Mouse (Mus musculus): Measurements from ENCODE around the gene Gcgr.
"Not testable (repeated sequence)": the region's sequence is repeated elsewhere in the genome, so short reads cannot be mapped to it uniquely, and the experiment has no call there.

Gene Gcgr

DNA sequence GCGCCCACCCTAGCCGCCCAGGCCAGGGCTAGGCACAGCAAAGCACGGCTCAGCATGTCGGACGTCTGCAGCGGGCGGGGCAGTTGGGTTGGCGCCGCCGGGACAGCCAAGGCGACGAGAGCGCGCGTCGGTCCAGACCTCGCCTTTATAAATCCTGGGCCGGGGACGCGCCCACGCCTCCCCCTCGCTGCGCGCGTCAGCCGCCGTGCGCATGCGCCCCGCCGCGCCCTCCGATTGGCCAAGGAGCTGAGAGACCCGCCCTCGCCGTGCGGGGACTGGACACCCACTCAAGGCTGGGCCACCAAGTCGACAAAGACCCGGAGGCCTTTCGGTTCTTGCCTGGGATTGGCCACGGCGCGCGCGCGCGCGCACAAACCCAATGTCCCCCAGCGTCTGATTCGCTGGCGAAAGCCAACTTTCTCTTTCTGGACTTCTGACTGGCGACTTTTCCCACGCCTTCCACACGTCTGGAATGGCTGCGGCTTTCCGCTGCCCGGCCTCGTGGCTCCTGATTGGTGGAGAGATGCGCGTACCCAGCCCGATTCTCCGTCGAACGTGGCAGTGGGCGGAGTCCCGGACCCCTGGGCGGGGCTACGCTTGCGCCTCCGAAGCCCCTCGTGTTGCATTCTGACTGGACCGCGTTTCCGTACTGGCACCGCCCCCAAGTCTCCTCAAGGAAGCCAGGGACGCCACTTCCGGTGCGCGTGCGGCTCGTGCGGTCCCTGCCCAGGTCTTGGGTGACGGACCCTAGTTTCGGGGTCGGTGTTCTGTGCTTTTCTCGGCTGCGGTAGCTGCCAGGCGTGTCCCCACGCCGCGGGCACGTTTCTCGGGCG, 42.5 kb downstream of the Gcgr start, which contains the start of gene P4hb:
Gene P4hb (minus strand): TSS at position 502 of the 833 bp plus-strand sequence.
- DNase-seq, result peak; percentile 100

DNA sequence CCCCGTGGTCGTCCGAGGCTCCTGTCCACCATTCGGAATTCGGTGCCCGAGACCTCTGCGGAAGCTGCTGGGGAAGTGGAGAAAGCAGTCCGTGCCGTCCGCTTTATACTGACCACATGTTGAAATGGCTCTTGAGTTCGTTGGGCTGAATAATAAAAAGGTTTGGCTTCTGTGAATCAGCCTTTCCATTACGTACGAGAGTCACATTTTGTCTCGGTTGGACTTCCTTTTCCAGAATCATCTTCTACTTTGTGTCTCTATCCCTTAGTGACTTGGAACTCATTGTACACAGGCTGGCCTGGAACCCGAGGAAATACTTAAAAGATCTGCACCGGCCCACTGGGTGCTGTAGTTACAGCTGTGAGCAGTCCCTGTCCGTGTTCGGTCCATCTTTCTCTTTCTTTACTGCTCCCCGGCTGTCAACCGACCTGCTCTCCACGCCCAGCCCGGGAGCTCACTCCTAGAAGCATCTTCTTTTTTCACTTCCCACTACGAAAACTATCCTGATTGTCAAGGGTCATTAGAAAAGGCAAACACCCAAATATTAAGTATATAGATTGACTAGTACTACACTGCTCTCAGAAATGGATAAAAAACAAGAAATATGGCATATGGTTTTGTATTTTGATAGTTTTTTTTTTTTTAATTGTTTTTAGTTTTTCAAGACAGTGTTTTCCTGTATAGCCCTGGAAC, 43.2 kb downstream of the Gcgr start:
- peak; percentile 31 for DNase-seq

DNA sequence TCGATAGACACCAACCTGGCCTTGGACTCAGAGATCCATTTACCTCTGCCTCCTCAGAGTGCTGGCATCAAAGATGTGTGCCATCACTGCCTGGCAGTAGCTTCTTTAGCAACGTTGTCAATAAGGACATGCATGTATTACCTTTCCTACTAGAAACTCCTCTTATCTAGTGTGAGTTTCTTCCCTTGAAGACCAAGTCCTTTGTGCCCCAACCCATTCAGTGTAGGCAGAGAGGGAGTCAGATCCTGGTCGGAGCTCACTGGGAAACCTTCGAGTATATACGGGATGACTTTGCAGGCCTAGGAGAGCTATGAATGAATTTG, 43.7 kb downstream of the Gcgr start:
- DNase-seq, result no peak

DNA sequence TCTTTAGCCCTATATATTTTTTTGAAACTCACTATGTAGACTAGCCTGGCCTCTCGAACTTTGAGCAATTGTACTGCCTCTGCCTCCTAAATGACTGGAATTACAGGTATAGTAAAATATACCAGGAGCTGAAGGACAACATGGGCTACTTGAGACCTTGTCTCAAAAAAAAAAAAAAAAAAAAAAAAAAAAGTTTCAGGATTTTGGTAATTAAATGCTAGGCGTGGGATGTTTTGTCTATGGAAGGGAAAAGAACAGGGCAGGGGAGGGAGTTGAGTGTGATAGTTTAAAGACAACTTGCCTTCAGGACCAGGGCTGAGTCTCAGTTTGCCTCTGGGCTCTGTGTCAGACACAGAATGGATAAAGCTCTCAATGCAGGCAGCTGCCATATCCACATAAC, 44.5 kb downstream of the Gcgr start:
- DNase-seq, result no peak

DNA sequence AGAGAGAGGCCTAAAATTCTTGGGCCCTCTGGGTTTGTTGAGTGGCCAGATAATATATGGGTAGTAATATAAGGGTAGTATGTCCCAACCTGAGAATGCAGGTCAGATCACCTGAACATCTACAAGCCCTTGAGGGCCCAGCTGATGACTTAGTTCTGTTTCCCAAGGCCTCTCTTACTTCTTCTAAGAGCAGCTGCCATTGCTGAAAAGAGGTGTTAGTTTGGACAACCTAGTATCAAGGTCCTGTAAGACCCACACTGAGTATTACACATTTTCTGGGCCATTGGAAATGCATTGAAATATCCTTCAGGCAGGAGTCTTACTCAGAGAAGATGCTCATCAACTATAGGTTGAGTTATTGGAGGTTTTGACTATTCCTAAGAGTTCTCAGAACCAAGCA, 45.4 kb downstream of the Gcgr start:
- no peak for DNase-seq

DNA sequence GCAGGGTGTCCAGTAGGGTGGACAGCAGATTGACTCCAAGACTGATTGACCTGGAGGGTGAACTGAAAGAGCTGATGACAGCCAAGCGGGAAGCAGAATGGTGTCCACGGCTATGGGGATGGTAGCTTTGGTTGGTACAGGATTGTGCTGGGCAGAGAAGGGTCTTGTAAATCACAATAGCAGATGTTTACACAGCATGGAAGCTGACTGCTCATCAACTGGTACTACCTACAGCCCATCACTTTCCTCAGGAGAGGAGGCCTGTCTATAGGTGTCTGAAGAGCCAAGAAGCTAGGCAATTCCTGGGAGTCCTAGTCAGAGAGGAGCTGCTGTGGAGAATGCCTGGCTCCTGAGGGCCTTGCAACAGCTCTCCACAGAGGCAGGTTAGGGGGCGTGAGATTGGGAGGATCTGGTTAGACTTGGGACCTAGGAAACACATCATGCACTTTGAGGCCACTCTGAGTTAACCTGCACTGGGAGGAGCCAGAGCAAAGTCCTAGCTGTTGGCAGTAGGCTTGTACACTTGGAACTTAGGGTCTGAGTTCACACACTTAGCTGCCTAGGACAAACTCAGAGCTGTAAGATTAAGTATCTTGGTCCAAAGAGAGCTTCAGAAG, 46.0 kb downstream of the Gcgr start:
- peak; percentile 69 for DNase-seq

DNA sequence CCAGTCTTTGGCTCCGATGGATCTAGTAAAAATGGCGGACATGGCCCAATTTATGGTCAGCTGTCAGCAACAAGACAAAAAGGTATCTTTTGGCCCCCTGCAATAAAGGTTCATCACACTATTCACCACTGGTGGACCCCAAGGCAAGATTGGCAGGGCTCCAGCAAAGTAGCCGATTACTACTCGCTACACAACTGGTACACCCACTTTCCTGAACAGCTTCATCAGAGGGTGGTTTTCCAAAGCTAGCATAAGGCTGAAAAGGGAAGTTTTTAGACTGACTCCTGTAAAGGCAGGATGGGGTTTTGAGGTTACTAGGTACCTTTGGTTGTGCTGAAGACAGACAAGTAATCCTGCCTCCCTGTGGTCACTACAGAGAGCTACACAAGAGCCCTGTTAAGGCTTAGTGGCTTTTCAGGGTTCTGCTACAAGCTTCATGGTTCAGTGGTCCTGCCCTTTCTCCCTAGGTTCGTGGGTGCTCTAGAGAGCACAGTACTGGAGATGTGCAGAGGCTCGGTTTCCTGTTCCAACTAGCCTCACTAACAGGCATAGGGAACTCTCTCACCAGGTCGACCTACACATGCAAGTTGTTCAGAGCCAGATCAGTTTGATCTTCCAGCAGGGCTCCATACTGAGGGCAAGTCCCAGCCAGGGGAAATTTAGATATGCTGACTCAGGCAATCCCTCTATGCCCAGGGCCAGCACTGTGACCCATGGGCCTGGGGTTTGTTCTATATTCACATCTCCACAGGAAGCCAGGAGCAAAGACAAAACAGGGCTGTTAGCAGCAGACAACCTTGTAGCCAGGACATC, 46.9 kb downstream of the Gcgr start:
- peak; percentile 47 for DNase-seq

DNA sequence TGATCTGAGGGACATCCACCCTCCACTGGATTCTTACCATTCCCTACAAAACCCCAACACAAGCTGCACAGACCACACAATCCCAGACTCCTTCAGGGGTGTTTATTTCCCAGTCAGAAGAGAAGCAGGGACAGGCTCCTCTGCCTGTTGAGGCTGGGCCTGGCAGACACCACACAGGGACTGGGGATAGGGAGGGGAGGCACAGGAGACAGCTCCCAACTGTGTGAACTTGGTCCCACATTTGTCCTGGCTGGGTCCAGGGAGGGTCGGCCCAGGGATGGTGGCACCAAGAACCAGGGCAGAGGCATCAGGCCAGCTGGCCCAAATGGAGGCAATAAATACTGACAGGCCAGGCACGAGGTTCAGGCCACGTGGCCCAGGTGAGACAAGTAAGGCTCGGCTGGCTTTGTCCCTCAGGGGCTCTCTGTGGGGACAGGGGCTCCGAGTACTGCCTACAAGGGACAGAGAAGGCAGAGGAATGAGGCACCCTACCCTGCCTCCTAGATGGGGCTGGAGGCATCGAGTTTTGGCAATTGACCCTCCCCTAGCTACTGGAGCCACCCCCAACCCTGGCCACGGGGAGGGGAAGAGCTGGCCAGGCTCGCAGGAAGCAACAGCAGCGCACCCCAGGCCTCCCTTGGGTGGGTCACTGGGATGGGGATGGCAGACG, 47.7 kb downstream of the Gcgr start:
- DNase-seq, result peak; percentile 33

DNA sequence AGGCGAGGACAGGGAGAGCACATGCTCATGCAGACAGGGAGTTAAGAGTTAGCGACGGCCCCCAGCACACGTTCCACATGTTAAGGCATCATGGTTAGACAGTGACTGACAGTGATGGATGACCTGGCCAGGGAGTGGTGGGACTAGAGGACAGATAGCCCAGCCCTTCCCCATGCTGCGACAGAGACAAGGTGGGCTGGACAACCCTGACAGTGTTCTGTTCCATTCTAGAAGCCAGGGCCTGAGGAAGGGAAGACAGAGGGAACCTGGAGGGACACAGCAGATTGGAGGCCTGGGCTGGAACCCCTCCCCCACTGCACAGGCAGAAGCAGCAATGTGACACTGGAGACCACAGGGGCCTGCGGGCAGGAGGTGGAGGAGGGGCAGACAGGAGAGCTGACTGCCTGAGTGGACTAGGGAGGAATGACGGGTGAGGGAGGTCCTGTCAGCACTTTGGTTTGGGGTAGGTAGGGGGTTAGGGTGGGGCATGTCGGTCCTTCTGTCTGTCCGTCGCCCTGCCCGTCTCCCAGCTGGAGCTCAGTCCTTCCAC, 48.3 kb downstream of the Gcgr start:
- peak; percentile 47 for DNase-seq

DNA sequence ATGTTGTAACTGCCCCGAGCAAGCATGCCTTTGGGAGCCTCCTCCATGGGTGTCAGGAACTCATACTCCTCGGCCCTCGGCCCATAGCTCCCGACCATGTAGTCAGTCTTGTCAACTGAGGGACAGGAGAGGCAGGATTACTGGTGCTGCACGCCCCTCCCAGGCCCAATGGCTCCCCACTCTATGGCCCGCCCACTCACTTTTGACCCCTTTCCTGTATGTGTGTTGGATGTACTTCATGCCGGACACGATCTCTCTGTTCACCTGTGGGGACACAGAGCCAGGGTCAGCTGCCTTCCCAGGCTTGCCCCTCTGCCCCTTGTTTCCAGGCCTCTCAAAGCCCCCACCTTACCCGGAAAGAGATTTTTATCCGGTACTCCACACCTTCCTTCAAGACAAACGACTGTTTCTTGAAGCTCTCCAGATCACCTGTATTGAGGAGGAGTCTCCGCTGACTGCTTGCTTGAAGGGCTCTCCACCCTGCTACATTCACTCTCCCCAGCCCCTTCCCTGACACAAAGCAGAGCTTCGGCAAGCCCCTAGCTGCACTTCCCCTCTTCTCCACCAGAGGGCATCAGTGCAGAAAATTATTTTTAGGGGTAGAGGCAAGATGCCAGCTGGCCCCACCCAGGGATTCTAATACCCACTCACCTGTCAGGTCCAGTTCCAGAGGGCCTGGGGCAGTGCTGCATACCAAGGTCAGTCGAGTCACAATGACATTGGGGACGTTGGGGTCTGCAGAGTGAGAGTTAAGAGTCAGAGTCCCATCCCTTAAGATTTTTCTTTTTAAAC, 49.0 kb downstream of the Gcgr start:
- DNase-seq, result peak; percentile 85

DNA sequence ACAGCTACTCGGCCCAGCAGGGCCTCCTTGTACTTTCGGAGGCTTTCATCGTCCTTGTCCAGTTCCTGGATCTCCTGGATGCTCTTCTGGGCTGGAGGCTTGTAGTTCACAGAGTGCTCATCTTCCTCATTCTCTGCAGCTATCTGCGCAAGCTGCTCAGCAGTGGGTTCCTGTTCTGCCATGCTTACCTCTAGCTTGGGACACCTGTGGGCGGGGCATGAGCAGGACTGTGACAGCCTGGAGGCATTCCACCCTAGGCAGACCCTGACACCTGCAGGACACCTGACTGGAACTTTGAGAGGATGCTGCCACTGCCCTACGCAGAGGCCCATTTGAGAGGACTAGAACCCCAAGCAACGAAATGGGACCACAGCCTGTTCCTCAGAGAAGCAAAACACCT, 49.7 kb downstream of the Gcgr start:
- DNase-seq, result peak; percentile 53

DNA sequence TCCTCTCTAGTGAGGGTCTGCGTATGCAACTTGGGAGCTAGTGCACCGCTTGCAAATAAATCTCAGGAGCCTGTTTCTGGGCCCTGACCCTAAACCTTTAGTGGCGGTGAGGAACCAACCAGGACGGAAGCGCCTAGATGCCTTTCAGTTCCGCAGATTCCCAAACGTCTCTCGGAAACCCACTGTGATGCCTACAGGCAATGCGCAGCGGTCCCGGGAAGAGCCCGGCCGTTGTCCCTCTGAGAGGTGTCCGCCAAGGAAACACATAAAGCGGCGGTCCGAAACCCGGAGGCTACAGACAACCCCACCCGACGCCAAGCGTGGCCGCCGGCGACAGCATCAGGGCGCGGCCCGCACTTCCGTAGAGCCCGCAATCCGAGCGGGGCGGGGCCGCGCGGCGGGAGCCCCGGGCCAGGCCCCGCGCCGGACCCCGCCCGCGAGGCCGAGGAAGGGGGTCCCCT, 50.4 kb downstream of the Gcgr start:
- DNase-seq, result peak; percentile 72

DNA sequence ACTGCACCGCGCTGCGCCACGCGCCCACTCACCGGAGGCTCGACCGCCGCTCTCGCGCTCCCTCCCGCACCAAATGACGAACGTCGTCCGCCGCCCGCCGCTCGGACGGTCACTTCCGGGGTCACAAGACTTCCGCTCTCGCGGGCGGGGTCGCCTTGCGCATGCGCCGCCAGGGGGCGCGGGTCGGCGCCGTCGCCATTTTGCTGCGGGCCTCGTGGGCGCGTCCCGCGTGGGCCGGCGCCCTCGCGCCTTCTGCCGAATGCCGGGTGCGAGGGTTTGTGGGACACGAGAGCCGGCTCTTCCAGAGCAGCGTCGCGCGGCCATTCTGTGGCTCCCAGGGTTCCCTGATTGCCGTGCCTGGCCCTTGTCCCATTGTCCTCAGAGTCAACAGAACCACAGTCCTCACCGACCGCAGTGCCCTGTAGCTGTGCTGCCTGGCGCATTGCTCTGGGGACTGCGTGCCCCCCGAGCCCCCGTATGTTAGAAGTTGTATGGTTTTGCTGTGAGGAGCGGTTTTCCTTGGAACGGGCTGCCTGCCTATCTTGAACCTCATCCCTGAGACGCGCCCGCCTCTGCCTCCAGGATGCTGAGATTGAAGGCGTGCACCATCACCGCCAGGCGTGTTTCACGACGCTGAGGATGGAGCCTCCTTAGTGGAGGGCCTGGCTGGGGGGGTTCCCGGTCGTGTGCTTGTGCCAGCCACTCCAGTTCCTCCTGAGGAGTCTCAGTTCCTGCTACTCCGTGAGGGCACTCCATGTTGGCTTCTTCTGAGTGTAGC, 51.2 kb downstream of the Gcgr start, which contains the start of gene Arhgdia:
Gene Arhgdia (minus strand): TSS at position 135 of the 778 bp plus-strand sequence.
- DNase-seq, result peak; percentile 94

DNA sequence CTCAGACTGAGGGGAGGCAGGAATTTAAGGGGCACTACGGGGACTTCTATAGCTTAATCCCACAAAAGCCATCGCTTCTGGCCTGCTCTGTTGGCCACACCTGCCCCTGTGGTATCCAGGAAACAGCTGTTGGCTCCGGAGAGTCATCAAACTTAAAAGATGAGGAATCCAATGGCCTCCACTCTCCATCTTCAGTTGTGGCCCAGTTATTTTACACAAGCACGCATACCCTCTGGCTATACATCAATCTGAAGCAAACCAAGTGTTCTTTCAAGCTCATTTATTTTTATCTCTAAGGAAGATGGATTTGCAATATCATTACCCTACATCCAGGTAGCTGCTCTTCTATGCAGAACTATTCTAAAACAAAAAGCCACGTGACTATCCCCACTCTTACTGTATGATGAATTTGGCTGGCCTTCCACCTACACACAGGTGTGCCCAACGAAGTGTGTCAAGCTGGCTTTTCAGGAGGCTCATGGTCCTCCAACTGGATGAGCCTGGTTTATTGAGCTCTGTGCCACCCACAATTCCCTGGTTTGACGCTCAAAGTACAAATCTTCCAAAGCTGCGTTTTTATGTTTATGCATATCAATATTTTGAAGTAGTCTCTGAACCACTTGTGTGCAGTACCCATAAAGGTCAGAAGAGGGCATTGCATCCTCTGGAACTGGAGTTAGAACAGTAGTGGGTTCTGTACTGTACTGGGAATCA, 51.9 kb downstream of the Gcgr start:
- no peak for DNase-seq

DNA sequence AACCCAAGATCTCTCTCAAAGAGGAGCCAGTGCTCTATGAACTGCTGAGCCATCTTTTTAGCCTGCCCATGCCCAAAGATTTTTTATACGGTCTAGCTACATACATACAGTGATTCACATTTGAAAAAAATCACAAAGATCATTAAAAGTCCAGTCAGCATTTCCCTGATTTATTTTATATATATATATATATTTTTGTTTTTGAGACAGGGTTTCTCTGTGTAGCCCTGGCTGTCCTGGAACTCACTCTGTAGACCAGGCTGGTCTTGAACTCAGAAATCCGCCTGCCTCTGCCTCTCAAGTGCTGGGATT, 52.4 kb downstream of the Gcgr start:
- not testable (repeated sequence) for DNase-seq

DNA sequence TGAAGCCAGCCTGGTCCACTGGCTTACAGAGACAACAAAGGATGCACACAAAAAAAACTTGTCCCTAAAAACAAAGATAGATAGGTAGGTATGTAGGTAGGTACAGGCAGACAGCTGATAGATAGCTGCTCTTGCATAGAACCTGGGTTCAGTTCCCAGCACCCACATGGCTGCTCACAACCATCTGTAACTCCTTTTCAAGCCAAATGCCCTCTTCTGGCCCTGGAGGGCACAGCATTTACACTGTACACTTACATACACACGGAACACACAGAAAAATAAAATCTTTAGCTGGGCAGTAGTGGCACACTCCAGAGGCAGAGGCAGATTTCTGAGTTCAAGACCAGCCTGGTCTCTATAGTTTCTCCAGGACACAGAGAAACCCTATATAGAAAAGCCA, 53.4 kb downstream of the Gcgr start:
- no peak for DNase-seq

DNA sequence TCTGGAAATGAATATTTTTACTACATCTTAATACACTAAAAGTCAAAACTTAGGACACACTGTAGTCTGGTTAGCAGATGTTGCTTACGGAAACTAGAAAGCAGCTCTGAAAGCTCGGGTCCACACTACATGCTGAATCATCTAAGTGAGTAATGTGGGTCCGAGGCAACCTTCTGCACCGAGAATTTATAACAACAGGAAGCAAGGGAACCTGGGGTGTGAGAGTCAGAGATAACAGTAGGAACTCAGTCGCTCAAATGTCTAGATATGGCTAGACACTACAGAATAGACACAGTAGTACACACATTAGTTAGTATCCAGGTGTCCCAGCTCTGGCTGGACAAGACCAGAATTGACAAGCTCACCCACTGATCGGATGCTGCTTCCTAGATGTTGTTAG, 58.0 kb downstream of the Gcgr start:
- no peak for DNase-seq
